Mouse (Mus musculus) hindbrain, embryonic 14.5 days (tissue): ENCODE measurements around the gene Nat8f1. TPM values are rescaled to one million over a fixed set of nuclear protein-coding genes. Genes with fewer than 3 reads are reported as not detected.
"Not testable (repeated sequence)": the region's sequence is repeated elsewhere in the genome, so short reads cannot be mapped to it uniquely, and the experiment has no call there.

ENCODE experiments used
- ATAC-seq: fragments of 200-750 bp; cut with Nextera tagmentation; 2 replicates; pipeline ENCODE4 v1.8.0; 2017; ENCODE audit warnings: moderate number of reproducible peaks, mild to moderate bottlenecking, moderate TSS enrichment, moderate library complexity; ENCODE audit not compliant: low FRiP score
- DNase-seq: peaks from one replicate; pipeline ENCODE4 v3.0.0-alpha.2; 2015; ENCODE audit warnings: low spot score
- H3K27ac ChIP-seq: fragments of 300-500 bp; sonication (generic); 2 replicates; pipeline ENCODE4 v1.5.1; 2014; ENCODE audit warnings: mild to moderate bottlenecking, moderate library complexity
- H3K27me3 ChIP-seq: fragments of 300-500 bp; sonication (generic); 2 replicates; pipeline ENCODE4 v1.6.1; 2014; ENCODE audit warnings: mild to moderate bottlenecking, low read length, mixed read lengths; ENCODE audit not compliant: control insufficient read depth, insufficient read depth
- H3K36me3 ChIP-seq: fragments of 300-500 bp; sonication (generic); replicated peaks from 2 replicates; pipeline ENCODE4 v1.6.1; 2014; ENCODE audit not compliant: control insufficient read depth, insufficient read depth
- H3K4me1 ChIP-seq: fragments of 300-500 bp; sonication (generic); replicated peaks from 2 replicates; pipeline ENCODE4 v1.6.1; 2014; ENCODE audit warnings: antibody characterized with exemption, low read length, mixed read lengths; ENCODE audit not compliant: control insufficient read depth, insufficient read depth
- H3K4me2 ChIP-seq: fragments of 300-500 bp; sonication (generic); replicated peaks from 2 replicates; pipeline ENCODE4 v1.6.1; 2014; ENCODE audit warnings: mild to moderate bottlenecking, moderate library complexity
- H3K4me3 ChIP-seq: fragments of 300-500 bp; sonication (generic); replicated peaks from 2 replicates; pipeline ENCODE4 v1.5.1; 2014; ENCODE audit warnings: mild to moderate bottlenecking, low read length
- H3K9ac ChIP-seq: fragments of 300-500 bp; sonication (generic); 2 replicates; pipeline ENCODE4 v1.6.1; 2014
- H3K9me3 ChIP-seq: fragments of 300-500 bp; sonication (generic); 2 replicates; pipeline ENCODE4 v1.6.1; 2016; ENCODE audit warnings: low read length; ENCODE audit not compliant: control insufficient read depth
- WGBS: fragments of 180-500 bp; shearing (Covaris S2); extraction: QIAGEN DNeasy Blood & Tissue Kit; methylation state at CpG from one replicate; pipeline ENCODE4 v1.1.7; 2014; 5-methylcytosine and 5-hydroxymethylcytosine counted together
- polyA plus RNA-seq: library from polyadenylated mRNA; unstranded; fragments of >200 nt; fragmentation: Nextera tagmentation; extraction: Ambion mirVana; gene quantifications from 2 replicates; pipeline ENCODE4 v1.2.1, GENCODE M21; 2014

Nat8f1 gene
- polyA plus RNA-seq, 1 experiment from 2014 or later = 17.9 TPM

DNA sequence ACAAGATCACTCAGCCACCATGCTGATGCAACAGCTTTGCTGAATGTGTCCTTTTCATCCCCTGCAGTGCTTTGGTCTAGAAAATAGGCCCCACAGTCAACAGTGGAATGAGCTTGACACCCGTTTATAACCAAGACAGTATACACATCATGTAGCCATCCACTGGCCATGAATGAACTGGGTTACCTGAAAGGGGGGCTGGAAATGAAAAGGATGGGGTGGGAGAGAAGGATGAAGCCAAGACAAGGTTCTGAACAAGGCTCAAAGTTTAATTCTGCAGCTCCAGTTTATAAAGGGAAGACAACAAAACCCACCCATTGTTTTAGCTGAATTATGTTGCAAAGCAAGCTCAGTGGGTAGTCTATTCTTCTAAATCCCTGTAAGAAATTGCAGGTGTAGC is 31.2 kb downstream of the Nat8f1 start:
- 82% methylated on average over 1 of the region's 1 CpGs for WGBS
- DNase-seq = no peak
- Histone ChIP-seq H3K4me1 (no peaks in the 10 kb centered on the region), H3K27me3 (no peaks in the 10 kb centered on the region), H3K4me2 (no peak overlapping the region), H3K9me3 (peaks cover 20% of the 10 kb centered on the region), H3K9ac (no peak overlapping the region), H3K27ac (no peak overlapping the region), H3K4me3 (no peak overlapping the region), H3K36me3 (no peaks in the 10 kb centered on the region)
- ATAC-seq = no peak

DNA sequence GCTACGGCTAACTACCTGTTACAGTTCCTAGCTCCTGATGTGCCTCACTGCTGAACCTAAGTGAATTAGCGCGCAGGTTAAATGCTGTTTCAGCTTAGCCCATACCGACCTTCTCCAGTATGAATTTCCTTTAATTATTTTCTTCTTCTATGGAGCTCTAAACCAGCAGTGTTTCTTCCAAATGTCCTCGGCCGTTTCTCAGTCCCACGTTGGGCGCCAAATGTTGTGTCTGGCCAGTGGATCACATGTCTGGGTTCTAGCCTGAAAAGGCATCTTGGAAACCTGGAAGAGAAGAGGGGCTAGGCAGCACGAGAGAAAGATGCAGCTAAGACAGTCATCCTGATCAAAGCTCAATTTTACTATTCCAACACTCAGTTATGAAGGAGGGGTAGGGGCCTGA is 32.2 kb downstream of the Nat8f1 start:
- not testable (repeated sequence) for ATAC-seq, H3K9ac ChIP-seq, H3K36me3 ChIP-seq, H3K4me1 ChIP-seq, DNase-seq, H3K4me3 ChIP-seq, H3K27me3 ChIP-seq, H3K4me2 ChIP-seq, H3K27ac ChIP-seq
- peaks cover 20% of the 10 kb centered on the region for H3K9me3 ChIP-seq
- WGBS = 94% methylated on average over 9 of the region's 9 CpGs

DNA sequence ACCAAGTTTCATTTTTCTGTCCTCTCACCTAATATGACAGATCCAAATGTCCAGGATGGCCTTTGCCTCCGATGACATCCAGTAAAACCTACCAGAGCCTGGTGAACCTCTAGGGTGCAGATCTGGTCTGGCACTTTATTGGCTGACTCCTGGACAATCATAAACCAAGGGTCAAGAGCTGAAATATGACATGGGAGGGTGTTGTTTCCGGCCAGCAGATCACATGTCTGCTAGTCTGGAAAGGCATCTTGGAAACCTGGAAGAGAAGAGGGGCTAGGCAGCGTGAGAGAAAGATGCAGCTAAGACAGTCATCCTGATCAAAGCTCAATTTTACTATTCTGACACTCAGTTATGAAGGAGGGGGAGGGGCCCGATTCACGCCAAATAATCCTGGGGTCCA is 46.5 kb downstream of the Nat8f1 start, which contains the start of gene Nat8f2:
Gene Nat8f2 (minus strand): TSS at position 153 of the 400 bp plus-strand sequence.
- 91% methylated on average over 5 of the region's 5 CpGs for WGBS
- not testable (repeated sequence) for H3K9me3 ChIP-seq, ATAC-seq, H3K9ac ChIP-seq, H3K4me1 ChIP-seq, DNase-seq, H3K27ac ChIP-seq, H3K36me3 ChIP-seq, H3K4me2 ChIP-seq, H3K4me3 ChIP-seq, H3K27me3 ChIP-seq

DNA sequence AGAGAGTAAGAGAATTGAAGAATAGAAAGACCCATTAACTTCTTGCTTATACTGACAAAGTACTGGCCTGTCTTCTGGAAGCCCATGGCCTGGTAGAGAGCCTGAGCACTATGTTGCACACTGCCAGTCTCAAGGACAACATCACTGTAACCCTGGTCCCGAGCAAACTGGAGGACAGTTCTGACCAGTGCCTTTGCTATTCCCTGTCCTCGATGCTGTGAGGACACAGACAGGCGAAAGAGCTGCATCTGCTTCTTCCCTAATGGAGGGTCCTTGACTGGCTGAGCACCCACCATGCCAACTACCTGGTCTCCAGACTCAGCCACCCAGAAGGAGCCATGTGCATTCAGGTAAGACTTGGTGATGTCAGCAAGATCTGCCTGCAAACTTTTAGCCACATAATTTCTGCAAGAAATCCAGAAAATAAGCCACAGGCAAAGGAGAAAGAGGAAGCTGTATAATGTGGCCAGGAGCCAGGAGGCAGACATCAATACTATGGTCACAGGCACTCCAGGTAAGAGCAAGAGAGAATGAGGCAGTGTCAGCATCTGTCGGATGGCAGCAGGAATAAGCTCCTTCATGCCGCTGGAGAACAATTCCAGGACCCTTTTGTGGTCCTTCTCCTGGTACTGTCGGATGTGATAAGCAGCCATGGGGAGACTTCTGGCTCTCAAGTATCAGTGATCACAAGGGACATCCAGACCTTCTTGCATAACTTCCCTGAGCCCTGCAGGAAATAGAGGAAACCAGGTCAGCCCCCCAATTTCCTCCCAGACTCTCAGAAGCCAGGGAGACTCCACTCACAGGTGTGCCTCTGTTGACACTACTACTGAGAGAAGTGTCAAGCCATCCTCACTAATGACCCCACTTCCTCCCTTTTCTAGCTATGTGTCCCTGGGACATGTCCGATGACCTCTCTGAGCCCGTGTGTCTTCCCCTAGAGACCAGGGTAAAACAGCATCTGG is 47.5 kb downstream of the Nat8f1 start:
- 87% methylated on average over 8 of the region's 8 CpGs for WGBS
- H3K4me1 ChIP-seq = no peaks in the 10 kb centered on the region
- no peak overlapping the region for H3K4me2 ChIP-seq

DNA sequence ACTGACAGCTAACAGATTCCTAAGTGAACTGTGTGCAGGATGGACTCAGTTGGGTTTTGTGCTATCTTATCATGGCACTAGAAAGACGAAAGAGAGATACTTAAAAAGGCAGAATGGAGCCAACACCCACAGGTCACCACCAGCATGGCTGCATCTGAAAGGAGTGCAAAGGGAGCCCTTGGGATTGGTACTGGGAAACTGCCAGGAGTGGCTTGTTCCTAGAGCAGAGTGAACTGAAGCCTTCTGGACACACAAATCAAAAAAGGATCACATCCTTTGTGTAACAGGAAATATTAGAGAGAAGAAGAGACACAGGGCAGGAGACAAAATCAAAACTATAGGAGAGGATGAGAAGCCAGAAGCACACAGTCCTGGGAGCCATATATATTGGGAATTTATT is 48.5 kb downstream of the Nat8f1 start:
- WGBS = 75% methylated on average over 1 of the region's 1 CpGs
- H3K36me3 ChIP-seq, DNase-seq, H3K4me1 ChIP-seq, H3K9ac ChIP-seq, ATAC-seq, H3K27ac ChIP-seq, H3K4me2 ChIP-seq, H3K27me3 ChIP-seq, H3K4me3 ChIP-seq, H3K9me3 ChIP-seq: not testable (repeated sequence)

More for the DNA sequence above, 47.5 kb downstream of the Nat8f1 start:
- H3K4me3 ChIP-seq = no peak overlapping the region
- DNase-seq = no peak
- H3K9me3 ChIP-seq = no peaks in the 10 kb centered on the region
- no peaks in the 10 kb centered on the region for H3K27me3 ChIP-seq
- H3K27ac ChIP-seq = no peak overlapping the region
- ATAC-seq = no peak
- no peaks in the 10 kb centered on the region for H3K36me3 ChIP-seq
- no peak overlapping the region for H3K9ac ChIP-seq

DNA sequence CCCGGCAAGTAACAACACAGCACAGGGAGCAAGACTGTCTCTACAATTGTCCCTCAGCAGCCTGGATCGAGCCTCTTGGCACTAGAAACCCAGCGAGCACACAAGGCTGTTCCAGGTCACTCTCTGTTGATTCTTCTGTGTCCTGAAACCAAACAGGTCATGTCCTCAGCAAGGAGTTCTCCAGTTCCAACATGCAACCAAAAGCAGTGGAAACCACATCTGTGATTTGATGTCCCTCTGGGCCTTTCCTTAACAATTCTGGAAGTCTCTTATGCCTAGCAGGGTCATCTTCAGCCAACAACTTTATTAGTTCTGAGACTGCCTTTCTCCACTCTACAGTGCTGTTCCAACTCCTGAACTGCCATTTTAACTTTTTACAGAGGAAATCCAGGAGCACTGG is 49.3 kb downstream of the Nat8f1 start:
- H3K9me3 ChIP-seq, H3K9ac ChIP-seq, H3K4me2 ChIP-seq, DNase-seq, H3K27ac ChIP-seq, ATAC-seq, H3K36me3 ChIP-seq, H3K4me1 ChIP-seq, H3K4me3 ChIP-seq, H3K27me3 ChIP-seq: not testable (repeated sequence)
- 89% methylated on average over 3 of the region's 3 CpGs for WGBS

DNA sequence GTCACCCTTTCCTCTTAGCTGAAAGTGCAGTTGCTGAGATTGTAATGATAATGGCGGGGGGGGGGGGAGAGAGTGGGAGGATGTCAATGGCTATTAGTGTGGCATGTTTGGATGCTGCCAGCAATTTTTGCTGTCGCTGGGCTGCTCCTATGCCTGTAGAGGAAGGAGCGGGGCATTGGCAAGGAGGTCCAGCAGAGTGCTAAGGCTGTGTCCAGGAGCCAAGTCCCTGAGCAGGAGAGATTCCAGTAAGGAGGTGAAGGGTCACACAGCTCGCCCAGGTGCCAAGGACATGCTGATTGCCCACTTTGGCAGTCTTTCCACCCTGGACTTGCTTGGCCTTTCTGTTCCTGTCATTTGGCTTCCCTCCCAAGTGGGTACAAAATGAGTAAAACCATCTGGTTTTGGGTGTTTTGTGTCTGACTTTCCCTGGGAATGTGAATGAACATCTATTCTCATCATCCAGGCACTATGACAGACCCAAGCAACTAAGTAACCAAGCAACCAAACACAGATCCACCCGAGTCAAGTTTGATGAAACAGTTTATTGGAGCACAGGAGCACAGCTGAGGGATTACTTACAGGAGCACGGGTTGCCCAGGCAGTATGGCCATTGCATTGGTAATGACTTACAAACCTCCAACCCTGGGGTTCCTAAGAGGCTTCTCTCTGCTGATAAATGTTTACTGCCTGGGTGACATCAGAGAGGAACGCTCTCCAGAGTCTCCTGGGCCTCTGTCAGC is 50.4 kb downstream of the Nat8f1 start:
- H3K36me3 ChIP-seq, H3K27ac ChIP-seq, H3K4me2 ChIP-seq, H3K4me3 ChIP-seq, DNase-seq, H3K9me3 ChIP-seq, H3K27me3 ChIP-seq, H3K4me1 ChIP-seq, H3K9ac ChIP-seq: not testable (repeated sequence)
- 60% methylated on average over 5 of the region's 7 CpGs for WGBS
- peak; percentile 79; the same call in 1 of the 2 replicates for ATAC-seq

DNA sequence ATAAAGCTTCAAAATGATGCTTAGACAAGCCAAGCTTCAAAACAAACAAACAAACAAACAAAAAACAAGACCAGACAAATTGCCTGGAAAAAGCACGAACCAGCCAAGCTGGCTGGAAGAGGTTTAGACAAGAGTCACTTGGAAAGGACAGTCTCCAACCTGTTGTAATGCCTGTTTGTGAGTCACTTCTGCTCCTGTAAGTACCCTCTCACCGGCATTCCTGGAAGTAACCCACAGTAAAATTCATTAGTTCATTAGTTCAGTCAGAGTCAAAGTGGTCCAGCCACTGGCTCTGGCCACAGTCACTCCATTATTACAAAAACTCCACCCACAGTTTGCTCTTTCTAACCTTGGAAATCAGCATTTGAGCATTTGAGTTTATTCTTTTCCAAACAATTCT is 51.6 kb downstream of the Nat8f1 start:
- ATAC-seq (no peak), DNase-seq (no peak)
- H3K27me3 ChIP-seq = no peaks in the 10 kb centered on the region
- no peaks in the 10 kb centered on the region for H3K9me3 ChIP-seq
- 83% methylated on average over 2 of the region's 2 CpGs for WGBS
- H3K36me3 ChIP-seq = no peaks in the 10 kb centered on the region
- H3K4me3 ChIP-seq = no peak overlapping the region
- H3K4me2 ChIP-seq = no peak overlapping the region
- no peaks in the 10 kb centered on the region for H3K4me1 ChIP-seq
- no peak overlapping the region for H3K27ac ChIP-seq
- no peak overlapping the region for H3K9ac ChIP-seq

DNA sequence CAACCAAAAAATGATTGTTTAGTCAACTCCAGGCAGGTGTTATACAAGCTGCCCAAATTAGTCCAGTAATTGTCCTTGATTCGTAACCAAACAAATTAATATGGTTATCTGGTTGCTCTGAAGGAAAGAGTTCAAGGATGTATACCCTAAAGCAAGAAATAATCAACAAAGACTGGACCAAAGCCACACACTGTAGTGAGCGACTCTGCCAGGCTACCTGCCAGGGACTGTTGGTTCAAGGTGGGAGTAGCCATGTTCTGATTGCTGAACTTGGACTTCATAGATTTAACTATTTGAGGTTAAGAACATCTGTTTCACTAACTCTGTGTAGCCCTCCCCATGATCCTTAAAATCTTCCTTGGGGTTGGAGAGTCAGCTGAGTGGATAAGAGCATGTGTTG is 52.4 kb downstream of the Nat8f1 start:
- H3K9ac ChIP-seq = no peak overlapping the region
- WGBS = 87% methylated on average over 2 of the region's 2 CpGs

More for the DNA sequence above, 52.4 kb downstream of the Nat8f1 start:
- H3K4me1 ChIP-seq = no peaks in the 10 kb centered on the region
- H3K4me2 ChIP-seq = no peak overlapping the region
- H3K27me3 ChIP-seq = no peaks in the 10 kb centered on the region
- H3K36me3 ChIP-seq = no peaks in the 10 kb centered on the region
- no peak for ATAC-seq
- H3K9me3 ChIP-seq = no peaks in the 10 kb centered on the region
- H3K27ac ChIP-seq = no peak overlapping the region
- DNase-seq = no peak
- H3K4me3 ChIP-seq = no peak overlapping the region
